Mouse (Mus musculus): ENCODE results near the gene Ift43.

The Ift43 gene

GRCm38 (mm10) chr12:86082481-86083012, at the start of gene Ift43:
TSS of gene Ift43 (plus strand) at chr12:86082541.
- peak; percentile 76 to 84 for DNase-seq (ENCODE audit: low spot score in 2 of 2)

- no peak for DNase-seq (ENCODE audit: low spot score in 2 of 2)
Measured at GRCm38 (mm10) chr12:86035586-86035985, 46.8 kb upstream of the Ift43 start.

- no peak for DNase-seq (ENCODE audit: low spot score in 2 of 2)
Measured at GRCm38 (mm10) chr12:86036368-86037166, 45.8 kb upstream of the Ift43 start.

GRCm38 (mm10) chr12:86037235-86037921, 45.0 kb upstream of the Ift43 start:
- no peak for DNase-seq (ENCODE audit: low spot score in 2 of 2)

DNA sequence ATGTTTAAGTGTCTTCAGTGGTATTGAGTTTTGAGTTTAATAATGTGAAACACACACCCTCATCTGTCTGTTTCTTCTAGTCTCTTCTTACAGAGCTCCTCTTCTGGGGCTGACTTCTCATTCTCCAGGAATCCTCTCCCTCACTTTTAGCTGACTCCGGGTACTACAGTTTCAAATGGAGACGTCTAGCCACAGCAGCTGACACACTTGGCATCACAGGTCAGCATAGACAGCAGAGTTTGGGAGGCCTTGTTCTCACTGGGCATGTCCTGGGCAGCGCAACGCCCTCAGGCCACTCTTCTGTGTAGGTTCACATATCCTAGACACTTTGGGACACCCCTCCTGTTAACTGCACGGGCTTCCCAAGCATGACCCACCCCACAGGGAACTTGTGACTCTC, 43.3 kb upstream of the Ift43 start:
- no peak for DNase-seq (ENCODE audit: low spot score in 2 of 2)

GRCm38 (mm10) chr12:86039751-86040150, 42.6 kb upstream of the Ift43 start:
- no peak for DNase-seq (ENCODE audit: low spot score in 2 of 2)

- no peak for DNase-seq (ENCODE audit: low spot score in 2 of 2)
Measured at GRCm38 (mm10) chr12:86046141-86046540, 36.2 kb upstream of the Ift43 start.

GRCm38 (mm10) chr12:86046776-86047175, 35.6 kb upstream of the Ift43 start:
- DNase-seq (ENCODE audit: low spot score in 2 of 2): no peak

GRCm38 (mm10) chr12:86047376-86047775, 35.0 kb upstream of the Ift43 start:
- no peak for DNase-seq (ENCODE audit: low spot score in 2 of 2)

DNA sequence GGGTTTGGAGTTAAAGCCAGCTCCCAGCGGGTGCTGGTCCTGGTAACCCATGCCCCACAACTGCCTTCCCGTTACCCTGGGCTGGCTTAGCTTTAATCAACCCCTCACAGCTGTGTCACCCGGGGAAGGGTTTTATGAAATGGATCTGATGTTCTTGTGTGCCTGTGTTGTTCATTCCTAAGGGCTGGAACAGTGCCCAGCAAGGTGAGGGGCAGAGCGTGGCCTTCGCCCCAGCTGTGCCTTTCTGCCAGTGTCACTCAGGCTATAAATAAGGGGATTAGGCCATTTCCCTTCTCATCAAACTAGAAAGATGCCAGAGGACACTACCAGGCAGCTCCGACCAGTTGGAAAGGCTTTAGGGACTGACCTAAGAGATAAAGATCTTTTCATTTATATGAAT, 32.5 kb upstream of the Ift43 start:
- no peak for DNase-seq (ENCODE audit: low spot score in 2 of 2)

DNA sequence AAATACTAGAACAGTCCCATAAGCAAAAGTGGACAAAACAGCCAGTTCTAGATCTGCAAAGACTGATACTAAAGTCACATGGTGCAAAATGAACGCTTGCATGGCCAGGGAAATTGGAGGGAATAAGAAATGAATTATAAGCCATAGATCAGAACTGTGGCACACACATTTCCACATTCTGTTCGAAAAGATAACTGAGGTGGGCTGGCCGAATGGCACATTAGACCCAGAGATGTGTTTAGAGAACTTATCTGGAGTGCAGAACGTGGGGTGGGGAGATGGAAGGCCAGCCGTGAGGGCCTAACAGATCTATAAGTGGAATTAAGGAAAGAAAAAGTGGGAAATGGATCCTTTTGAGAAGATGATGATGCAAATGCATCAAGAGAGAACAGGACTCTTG, 30.9 kb upstream of the Ift43 start:
- no peak for DNase-seq (ENCODE audit: low spot score in 2 of 2)

GRCm38 (mm10) chr12:86055306-86055705, 27.0 kb upstream of the Ift43 start:
- DNase-seq (ENCODE audit: low spot score in 2 of 2): no peak

DNA sequence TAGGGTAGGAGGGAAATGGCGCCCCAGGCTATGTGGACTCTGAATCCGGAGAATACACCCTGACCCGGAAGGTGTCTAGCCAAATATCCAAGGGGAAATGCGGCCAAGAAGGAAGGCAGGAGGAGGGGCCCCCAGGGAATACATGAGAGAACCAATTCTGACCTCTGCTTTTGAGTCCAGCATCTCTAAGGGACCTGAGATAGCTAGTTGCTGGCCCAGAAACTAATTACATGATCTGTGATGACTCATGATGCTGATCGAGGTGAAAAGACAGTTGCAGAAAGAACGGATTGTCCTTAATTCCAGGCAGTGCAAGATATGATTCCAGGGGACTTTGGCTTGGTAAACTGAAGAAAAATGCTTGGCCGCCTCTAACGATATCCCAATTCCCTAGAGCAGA, 25.4 kb upstream of the Ift43 start:
- DNase-seq (ENCODE audit: low spot score in 2 of 2): peak; percentile 39 to 43

DNA sequence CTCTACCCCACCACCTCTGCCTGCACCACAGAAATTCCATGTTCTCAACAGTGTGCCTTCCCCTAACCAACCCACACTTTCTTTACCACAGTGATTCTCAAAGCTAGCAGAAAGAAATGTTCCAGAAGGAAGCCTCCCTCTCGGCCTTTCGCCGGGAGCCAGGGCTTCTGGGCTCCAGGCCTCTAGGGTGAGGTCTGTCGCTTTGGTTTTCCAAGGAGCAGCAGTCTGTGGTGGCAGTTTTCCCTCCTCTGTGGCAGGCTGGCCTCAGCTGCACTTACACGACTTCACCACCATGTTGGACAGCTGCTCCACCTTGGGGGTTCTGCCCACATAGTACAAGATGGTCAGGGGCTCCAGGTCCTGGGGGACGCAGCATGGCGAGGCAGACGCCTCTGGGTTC, 24.8 kb upstream of the Ift43 start:
- DNase-seq (ENCODE audit: low spot score in 2 of 2): no peak

- DNase-seq (ENCODE audit: low spot score in 2 of 2): peak in 1 of 2 experiments; percentile 46
Measured at GRCm38 (mm10) chr12:86059341-86059740, 23.0 kb upstream of the Ift43 start.

- DNase-seq (ENCODE audit: low spot score in 2 of 2): no peak
Measured at GRCm38 (mm10) chr12:86064796-86065195, 17.5 kb upstream of the Ift43 start.

DNA sequence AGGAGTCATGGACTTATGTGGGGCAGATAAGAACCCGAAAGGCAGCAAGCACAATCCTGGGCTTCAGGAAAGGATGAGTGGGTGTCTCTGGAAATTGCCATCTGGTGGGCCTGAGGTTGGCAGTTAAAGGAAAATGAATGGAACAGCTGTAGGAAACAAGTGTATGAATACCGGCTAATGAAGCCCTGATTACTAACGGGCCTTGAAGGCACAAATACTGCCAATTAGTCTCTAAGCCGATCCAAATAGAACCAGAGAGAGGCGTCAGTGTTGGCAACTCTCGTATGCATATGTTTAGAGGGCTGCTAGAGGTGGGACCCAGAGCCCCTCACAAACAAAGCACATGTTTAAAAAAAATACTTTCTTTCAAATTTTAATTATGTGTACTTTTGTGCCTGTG, 10.9 kb upstream of the Ift43 start:
- DNase-seq (ENCODE audit: low spot score in 2 of 2): no peak

DNA sequence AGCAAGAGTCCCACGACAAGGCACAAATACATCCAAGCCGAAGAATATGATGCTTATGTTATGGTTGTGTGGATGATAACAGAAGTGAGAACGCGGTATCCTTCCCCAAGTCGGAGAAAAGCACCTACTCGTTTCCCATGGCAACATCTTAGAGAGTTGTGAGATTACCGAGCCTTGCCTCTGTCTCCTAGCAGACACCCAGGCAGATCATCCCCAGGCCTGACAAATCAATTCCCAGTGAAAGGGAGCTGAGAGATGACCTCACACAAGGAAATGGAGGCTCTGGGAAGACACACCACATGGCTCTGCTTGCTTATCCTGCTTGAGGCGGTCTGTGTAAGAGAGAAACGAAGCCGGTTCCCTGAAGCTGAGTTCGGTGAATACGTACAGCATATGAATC, 7.7 kb upstream of the Ift43 start:
- DNase-seq (ENCODE audit: low spot score in 2 of 2): no peak

DNA sequence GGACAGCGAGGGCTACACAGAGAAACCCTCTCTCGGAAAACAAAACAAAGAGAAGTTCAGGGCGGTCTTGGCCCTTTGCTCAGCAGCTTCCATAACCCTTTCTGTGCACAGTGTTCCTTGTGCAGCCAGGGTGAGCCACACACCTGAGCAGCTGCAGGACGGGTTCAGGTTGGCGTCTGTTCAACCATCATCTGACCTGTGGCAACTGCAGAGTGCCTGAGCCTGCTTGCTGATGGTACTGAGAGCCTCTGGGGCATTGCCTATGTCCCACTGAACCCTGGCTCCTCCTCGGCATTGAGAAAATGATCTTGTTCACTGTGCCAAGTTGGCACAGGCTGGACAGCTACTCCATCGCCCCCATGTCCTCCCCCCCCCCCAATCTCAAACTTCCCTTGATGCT, 7.0 kb upstream of the Ift43 start:
- no peak for DNase-seq (ENCODE audit: low spot score in 2 of 2)

DNA sequence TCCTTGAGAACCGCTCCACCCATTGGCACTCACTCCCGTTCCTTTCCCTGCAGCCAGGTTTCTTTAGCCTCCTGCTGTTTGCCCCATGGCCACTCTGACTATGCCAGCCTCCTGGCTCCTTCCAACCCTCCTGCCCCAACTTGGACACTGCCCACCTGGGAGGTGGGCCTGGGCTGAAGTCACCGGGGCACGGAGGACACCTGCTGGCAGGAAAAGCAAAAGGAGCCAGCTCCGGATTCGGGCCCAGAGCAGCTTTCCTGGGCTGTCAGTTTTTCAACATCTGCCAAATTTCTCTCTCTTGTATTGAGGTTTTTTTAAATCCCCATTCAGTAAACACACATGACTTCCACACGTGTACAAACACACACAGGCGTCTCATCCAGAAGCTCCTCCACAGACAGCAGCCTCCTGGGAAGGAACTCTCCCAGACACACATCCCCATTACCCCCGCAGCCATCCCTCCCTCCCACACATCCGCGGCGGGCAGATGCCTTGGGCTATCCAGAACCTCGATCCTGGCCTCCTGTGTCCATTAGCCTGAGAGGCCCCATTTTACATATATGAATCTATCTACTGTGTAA, 5.9 kb upstream of the Ift43 start:
- DNase-seq (ENCODE audit: low spot score in 2 of 2): peak in 1 of 2 experiments; percentile 37

GRCm38 (mm10) chr12:86077322-86077721, 5.0 kb upstream of the Ift43 start:
- no peak for DNase-seq (ENCODE audit: low spot score in 2 of 2)

- peak in 1 of 2 experiments; percentile 31 for DNase-seq (ENCODE audit: low spot score in 2 of 2)
Measured at GRCm38 (mm10) chr12:86077736-86078135, 4.6 kb upstream of the Ift43 start.

GRCm38 (mm10) chr12:86078176-86078552, 4.2 kb upstream of the Ift43 start:
- DNase-seq (ENCODE audit: low spot score in 2 of 2): no peak
